Mouse (Mus musculus): ENCODE measurements around the gene Adh4. TPM values are rescaled to one million over a fixed set of nuclear protein-coding genes. Genes with fewer than 3 reads are reported as not detected.
"Not testable (repeated sequence)": the region's sequence is repeated elsewhere in the genome, so short reads cannot be mapped to it uniquely, and the experiment has no call there.

Adh4 gene
- polyA plus RNA-seq (2012; ENCODE audit: insufficient read depth, insufficient read length, missing spikeins) = not detected in 2 replicates

DNA sequence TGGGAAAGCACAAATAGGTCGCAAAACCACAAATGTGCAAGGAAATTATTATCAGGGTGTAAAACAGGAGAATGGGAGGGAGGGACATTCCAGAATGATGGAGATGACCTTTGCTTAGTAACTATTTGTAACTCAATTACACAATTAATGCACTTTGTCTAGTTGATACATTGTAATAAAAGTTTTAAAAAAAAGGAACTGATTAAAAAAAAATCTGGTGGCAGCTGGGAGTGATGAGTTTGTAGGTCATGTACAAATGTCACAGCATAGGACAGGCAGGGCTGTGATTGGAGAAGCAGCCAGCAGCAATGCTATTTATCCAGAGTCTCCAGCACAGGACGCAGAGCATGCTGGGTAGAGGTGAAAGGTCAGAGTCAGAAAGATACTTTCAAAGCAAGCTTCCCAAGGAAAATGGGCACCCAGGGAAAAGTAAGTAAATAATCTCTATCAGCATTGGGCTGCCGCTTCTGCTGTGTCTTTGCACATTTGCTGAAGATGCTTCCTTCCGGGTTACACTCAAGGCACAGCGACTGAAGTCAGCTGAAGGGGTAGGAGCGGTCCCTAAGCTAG, at the start of gene Adh4:
Gene Adh4, plus strand, starts transcription at position 346 of the 570 bp plus-strand sequence.
- no peaks in the 10 kb centered on the region for H3K4me1 ChIP-seq (ENCODE audit: control insufficient read depth, insufficient read depth, low read length)
- no peak for TF ChIP-seq CTCF (IDR thresholded peaks at IDR 0.05; ENCODE audit: low read depth, low read length)
- no peak for TF ChIP-seq POLR2A (IDR thresholded peaks at IDR 0.05; ENCODE audit: borderline replicate concordance, low read depth, low read length)
- H3K4me3 ChIP-seq (ENCODE audit: insufficient read depth, low read length) = no peak within 1 kb of the TSS
- no peak within 1 kb of the TSS for H3K27ac ChIP-seq (ENCODE audit: insufficient read depth, low read depth, low read length)

DNA sequence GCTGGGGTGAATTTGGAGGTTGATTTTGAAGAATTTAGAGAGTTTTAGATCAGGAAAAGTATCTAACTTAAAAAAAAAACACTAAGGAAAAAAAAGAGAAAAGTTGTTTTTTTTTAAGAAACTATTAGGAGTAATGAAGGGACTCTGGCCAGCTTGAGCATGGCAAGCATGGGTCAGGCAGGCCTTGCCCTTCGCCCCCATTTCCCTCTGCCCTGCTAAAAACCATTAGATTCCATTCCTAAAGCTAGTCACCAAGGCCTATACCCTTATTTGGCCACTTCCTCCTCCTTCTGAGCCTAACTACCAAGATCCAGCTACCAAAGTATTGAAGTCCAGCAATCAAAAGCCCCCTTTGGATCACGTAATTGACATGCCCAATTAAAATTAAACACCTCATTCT, 49.1 kb upstream of the Adh4 start:
- Histone ChIP-seq H3K4me1 (ENCODE audit: control insufficient read depth, insufficient read depth, low read length) (no peaks in the 10 kb centered on the region), H3K4me3 (ENCODE audit: insufficient read depth, low read length) (no peak overlapping the region), H3K27ac (ENCODE audit: insufficient read depth, low read depth, low read length) (no peak overlapping the region)
- TF ChIP-seq POLR2A (IDR thresholded peaks at IDR 0.05; ENCODE audit: borderline replicate concordance, low read depth, low read length) = no peak
- TF ChIP-seq CTCF (IDR thresholded peaks at IDR 0.05; ENCODE audit: low read depth, low read length) = no peak

DNA sequence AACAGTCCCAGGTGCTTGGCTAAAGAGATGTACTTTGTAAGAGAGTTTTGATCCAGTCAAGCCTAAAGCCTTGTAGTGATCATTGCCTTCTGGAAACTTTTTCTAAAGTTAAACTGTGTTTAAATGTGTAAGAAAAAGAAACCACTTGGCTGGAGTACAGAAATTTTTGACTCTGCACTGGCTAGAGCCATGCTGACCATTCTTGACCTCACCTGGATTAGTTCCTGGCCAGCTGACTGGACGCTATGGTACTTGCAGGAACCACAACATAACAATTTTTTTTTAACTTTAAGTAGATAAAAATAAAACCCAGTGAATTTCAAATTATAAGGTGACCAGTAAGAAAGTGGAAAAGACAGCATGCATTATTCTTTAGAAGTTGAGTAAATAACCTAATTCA, 45.7 kb upstream of the Adh4 start:
- no peak for TF ChIP-seq CTCF (IDR thresholded peaks at IDR 0.05; ENCODE audit: low read depth, low read length)
- no peak for TF ChIP-seq POLR2A (IDR thresholded peaks at IDR 0.05; ENCODE audit: borderline replicate concordance, low read depth, low read length)
- no peak overlapping the region for H3K4me3 ChIP-seq (ENCODE audit: insufficient read depth, low read length)
- H3K27ac ChIP-seq (ENCODE audit: insufficient read depth, low read depth, low read length) = no peak overlapping the region
- H3K4me1 ChIP-seq (ENCODE audit: control insufficient read depth, insufficient read depth, low read length) = no peaks in the 10 kb centered on the region

DNA sequence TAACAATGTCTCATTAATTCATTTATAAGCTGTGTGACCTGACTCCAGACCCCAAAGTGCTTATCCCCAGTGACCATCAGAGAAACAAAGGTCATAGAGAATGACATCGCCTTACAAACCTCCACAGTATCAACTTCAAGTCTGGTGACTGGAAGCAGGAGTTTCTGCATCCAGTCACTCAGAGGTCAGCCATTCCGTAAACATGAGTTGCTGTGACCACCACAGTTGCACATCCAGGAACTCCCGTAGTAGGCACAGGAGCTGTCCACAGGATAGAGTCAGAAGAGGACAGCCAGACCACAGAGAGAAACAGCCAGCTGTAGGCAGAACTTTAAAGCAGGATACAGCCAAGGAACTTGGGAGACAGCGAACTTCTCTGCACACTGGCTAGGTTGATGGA, 45.0 kb upstream of the Adh4 start:
- H3K27ac ChIP-seq (ENCODE audit: insufficient read depth, low read depth, low read length); H3K4me1 ChIP-seq (ENCODE audit: control insufficient read depth, insufficient read depth, low read length); H3K4me3 ChIP-seq (ENCODE audit: insufficient read depth, low read length): not testable (repeated sequence)

DNA sequence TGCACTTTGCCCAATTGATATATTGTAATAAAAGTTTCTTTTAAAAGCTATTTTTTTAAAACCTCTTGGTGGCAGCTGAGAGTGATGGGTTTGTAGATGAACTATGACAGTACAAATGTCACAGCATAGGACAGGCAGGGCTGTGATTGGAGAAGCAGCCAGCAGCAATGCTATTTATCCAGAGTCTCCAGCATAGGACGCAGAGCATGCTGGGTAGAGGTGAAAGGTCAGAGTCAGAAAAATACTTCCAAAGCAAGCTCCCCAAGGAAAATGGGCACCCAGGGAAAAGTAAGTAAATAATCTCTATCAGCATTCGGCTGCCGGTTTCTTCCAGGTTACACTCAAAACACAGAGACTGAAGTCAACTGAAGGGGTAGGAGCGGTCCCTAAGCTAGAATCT, 41.3 kb upstream of the Adh4 start:
- TF ChIP-seq CTCF (IDR thresholded peaks at IDR 0.05; ENCODE audit: low read depth, low read length) (no peak), POLR2A (IDR thresholded peaks at IDR 0.05; ENCODE audit: borderline replicate concordance, low read depth, low read length) (no peak)
- no peak overlapping the region for H3K4me3 ChIP-seq (ENCODE audit: insufficient read depth, low read length)
- H3K27ac ChIP-seq (ENCODE audit: insufficient read depth, low read depth, low read length) = no peak overlapping the region
- H3K4me1 ChIP-seq (ENCODE audit: control insufficient read depth, insufficient read depth, low read length) = no peaks in the 10 kb centered on the region

DNA sequence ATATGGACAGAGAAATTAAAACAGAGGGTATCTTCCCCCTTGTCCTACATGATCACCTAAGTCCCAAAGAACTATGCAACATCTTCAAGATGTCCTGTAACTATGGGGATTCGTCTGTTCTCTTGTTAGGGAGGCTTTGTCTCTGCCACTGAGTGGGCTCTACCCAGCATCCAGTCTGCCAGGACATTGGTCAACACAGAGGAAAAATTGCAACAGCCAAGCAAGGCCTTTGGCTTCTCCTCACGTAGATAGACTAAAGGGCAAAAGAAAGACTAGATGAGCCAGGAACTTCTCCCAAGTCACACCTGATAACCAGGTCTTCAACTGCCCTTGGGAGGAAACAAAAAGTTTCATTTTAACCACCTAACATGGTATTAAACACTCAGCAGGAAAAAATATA, 40.1 kb upstream of the Adh4 start:
- TF ChIP-seq CTCF (IDR thresholded peaks at IDR 0.05; ENCODE audit: low read depth, low read length) (no peak), POLR2A (IDR thresholded peaks at IDR 0.05; ENCODE audit: borderline replicate concordance, low read depth, low read length) (no peak)
- H3K4me3 ChIP-seq (ENCODE audit: insufficient read depth, low read length) = no peak overlapping the region
- no peak overlapping the region for H3K27ac ChIP-seq (ENCODE audit: insufficient read depth, low read depth, low read length)
- H3K4me1 ChIP-seq (ENCODE audit: control insufficient read depth, insufficient read depth, low read length) = no peaks in the 10 kb centered on the region

DNA sequence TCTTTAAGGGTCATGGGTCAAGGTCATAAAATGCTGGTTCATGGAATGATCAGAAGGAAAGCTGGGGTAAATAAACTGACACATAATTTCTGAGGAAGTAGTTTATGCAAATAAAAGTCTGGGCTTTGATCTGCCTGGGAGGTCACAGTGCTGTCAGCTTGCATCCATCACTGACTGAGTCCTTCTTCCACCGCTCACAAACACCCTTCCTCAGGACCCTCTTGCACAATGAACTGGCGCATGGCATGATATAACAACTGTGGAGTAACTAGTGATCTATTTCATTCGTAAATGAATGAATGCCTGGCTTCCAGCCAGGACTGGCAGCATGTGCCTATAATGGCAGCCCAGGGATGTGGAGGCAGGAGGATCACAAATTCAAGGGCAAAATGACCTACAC, 34.1 kb upstream of the Adh4 start:
- no peak overlapping the region for H3K4me3 ChIP-seq (ENCODE audit: insufficient read depth, low read length)
- H3K4me1 ChIP-seq (ENCODE audit: control insufficient read depth, insufficient read depth, low read length) = no peaks in the 10 kb centered on the region
- no peak overlapping the region for H3K27ac ChIP-seq (ENCODE audit: insufficient read depth, low read depth, low read length)
- no peak for TF ChIP-seq POLR2A (IDR thresholded peaks at IDR 0.05; ENCODE audit: borderline replicate concordance, low read depth, low read length)
- TF ChIP-seq CTCF (IDR thresholded peaks at IDR 0.05; ENCODE audit: low read depth, low read length) = no peak

DNA sequence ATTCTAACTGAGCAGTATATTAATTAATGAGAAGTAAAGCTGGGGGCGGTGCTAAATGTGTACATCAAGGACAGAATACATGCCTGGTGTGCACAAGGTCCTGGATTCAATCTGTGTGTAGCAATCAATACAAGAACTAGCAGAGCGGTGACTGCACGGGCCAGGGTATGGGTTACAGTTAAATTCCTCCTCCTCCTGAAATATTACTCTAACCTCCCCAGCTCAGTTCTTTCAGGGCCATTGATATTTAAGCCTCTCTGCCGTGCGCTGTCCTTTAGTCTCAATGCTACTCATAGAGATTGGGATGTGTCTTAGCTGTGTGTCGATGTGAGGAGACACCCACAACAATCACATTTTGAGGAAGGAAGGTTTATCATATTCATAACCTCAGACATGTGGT, 28.1 kb upstream of the Adh4 start:
- H3K4me1 ChIP-seq (ENCODE audit: control insufficient read depth, insufficient read depth, low read length) = no peaks in the 10 kb centered on the region
- no peak overlapping the region for H3K4me3 ChIP-seq (ENCODE audit: insufficient read depth, low read length)
- TF ChIP-seq POLR2A (IDR thresholded peaks at IDR 0.05; ENCODE audit: borderline replicate concordance, low read depth, low read length) = no peak
- H3K27ac ChIP-seq (ENCODE audit: insufficient read depth, low read depth, low read length) = no peak overlapping the region

DNA sequence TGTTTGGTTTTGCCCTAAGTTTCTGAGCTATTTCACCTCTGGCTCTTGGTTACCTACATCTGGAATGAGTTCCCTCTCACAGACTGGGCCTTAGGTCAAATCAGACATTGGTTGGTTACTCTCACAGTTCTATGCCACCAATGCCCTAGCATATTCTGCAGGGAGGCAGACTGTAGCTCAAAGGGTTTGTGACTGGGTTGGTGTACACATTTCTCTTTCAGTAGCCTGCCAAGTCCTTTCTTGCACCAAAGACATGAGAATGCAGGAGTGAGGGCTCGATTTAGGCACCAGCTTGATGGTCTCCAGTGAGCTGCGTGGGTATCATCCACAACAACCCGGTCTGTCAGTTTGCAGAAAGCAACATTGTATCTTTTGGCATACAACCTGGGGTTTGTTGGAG, 10.4 kb upstream of the Adh4 start:
- H3K4me3 ChIP-seq (ENCODE audit: insufficient read depth, low read length) = no peak overlapping the region
- no peaks in the 10 kb centered on the region for H3K4me1 ChIP-seq (ENCODE audit: control insufficient read depth, insufficient read depth, low read length)
- no peak overlapping the region for H3K27ac ChIP-seq (ENCODE audit: insufficient read depth, low read depth, low read length)
- TF ChIP-seq POLR2A (IDR thresholded peaks at IDR 0.05; ENCODE audit: borderline replicate concordance, low read depth, low read length) (no peak), CTCF (IDR thresholded peaks at IDR 0.05; ENCODE audit: low read depth, low read length) (no peak)

DNA sequence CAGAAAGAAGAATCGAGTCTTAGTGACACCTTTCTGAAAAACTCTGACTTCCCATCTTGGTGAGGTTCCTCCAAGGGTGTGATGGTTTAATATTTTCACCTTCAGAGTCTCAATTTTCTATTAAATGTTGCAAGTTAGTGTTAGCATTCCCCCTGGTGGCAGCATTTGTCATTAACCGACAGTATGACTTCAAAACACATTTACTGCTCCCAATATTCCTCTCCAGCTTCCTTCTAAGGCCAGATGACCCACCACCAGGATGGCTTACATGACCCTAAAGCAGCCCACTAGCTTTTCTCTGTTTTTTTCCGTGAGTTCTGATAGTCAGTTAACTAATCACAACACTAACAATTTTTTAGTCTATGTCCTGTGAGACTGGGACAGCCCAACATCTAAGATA, 9.9 kb upstream of the Adh4 start:
- H3K27ac ChIP-seq (ENCODE audit: insufficient read depth, low read depth, low read length) = no peak overlapping the region
- TF ChIP-seq CTCF (IDR thresholded peaks at IDR 0.05; ENCODE audit: low read depth, low read length) (no peak), POLR2A (IDR thresholded peaks at IDR 0.05; ENCODE audit: borderline replicate concordance, low read depth, low read length) (no peak)
- H3K4me1 ChIP-seq (ENCODE audit: control insufficient read depth, insufficient read depth, low read length) = no peaks in the 10 kb centered on the region
- no peak overlapping the region for H3K4me3 ChIP-seq (ENCODE audit: insufficient read depth, low read length)

DNA sequence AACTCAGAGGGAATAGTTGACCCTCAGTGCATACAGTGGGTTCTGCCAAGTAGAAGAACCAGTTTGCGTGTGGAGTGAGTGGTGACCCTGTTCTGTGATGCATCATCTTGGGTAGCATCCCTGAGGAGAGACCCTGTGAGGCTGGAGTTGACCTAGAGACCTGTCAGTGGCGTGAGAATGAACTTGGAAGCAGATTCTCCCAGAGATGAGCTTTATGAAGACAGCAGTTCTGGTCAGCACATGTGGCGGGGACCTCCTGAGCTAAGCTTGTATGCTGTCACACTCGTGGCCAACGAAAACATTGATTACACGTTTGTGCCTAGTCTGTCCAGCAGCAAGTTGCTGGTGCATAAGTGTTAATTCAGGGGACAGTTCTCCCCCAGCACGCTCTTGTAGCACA, 9.4 kb upstream of the Adh4 start:
- H3K4me1 ChIP-seq (ENCODE audit: control insufficient read depth, insufficient read depth, low read length) = no peaks in the 10 kb centered on the region
- no peak overlapping the region for H3K4me3 ChIP-seq (ENCODE audit: insufficient read depth, low read length)

More for the DNA sequence above, 9.4 kb upstream of the Adh4 start:
- H3K27ac ChIP-seq (ENCODE audit: insufficient read depth, low read depth, low read length) = no peak overlapping the region
- no peak for TF ChIP-seq POLR2A (IDR thresholded peaks at IDR 0.05; ENCODE audit: borderline replicate concordance, low read depth, low read length)
- TF ChIP-seq CTCF (IDR thresholded peaks at IDR 0.05; ENCODE audit: low read depth, low read length) = no peak
